Mouse (Mus musculus) CH12.LX (cell line): Measurements from ENCODE around the gene Gm11020.

ENCODE experiments used
- IRF4 ChIP-seq: IDR thresholded peaks from 2 replicates; pipeline ENCODE4 v1.6.1; 2014; ENCODE audit warnings: low read depth, mild to moderate bottlenecking, inconsistent platforms, low read length, improper control_type of control experiment
- POLR2A ChIP-seq: IDR thresholded peaks from 2 replicates; pipeline ENCODE4 v1.6.1; 2011; ENCODE audit warnings: low read depth, mild to moderate bottlenecking, improper control_type of control experiment, low read length
- ZNF384 ChIP-seq: IDR thresholded peaks from 2 replicates; pipeline ENCODE4 v1.6.1; 2012; ENCODE audit warnings: low read depth, low read length, improper control_type of control experiment, inconsistent platforms

GRCm38 (mm10) chr8:104346706-104347105 lies 25.3 kb downstream of the Gm11020 start:
- TF ChIP-seq IRF4 (no peak), POLR2A (no peak), ZNF384 (no peak)
